Mouse (Mus musculus) forebrain, embryonic 16.5 days (tissue): ENCODE measurements at regions not wholly inside any gene's neighbourhood (a gene's known extent, or its start where the extent isn't known, plus 50 kb on each side); places are given as distances from the start of the nearest gene placed in this dataset.
A peak's percentile ranks its signal among the peaks of the same experiment; 100 is the strongest.

Source experiments
- ATAC-seq: fragments of 200-750 bp; cut with Nextera tagmentation; 2 replicates; pipeline ENCODE4 v1.8.0; 2017; ENCODE audit warnings: mild to moderate bottlenecking, moderate library complexity
- H3K27ac ChIP-seq: fragments of 300-500 bp; sonication (generic); 2 replicates; pipeline ENCODE4 v1.5.1; 2014; ENCODE audit warnings: low read length, control low read depth
- H3K27me3 ChIP-seq: fragments of 300-500 bp; sonication (generic); replicated peaks from 2 replicates; pipeline ENCODE4 v1.6.1; 2014; ENCODE audit warnings: low read length; ENCODE audit not compliant: control insufficient read depth, insufficient read depth
- H3K36me3 ChIP-seq: fragments of 300-500 bp; sonication (generic); 2 replicates; pipeline ENCODE4 v1.6.1; 2014; ENCODE audit not compliant: control insufficient read depth, insufficient read depth
- H3K4me1 ChIP-seq: fragments of 300-500 bp; sonication (generic); replicated peaks from 2 replicates; pipeline ENCODE4 v1.6.1; 2014; ENCODE audit warnings: low read length; ENCODE audit not compliant: control insufficient read depth, insufficient read depth
- H3K4me2 ChIP-seq: fragments of 300-500 bp; sonication (generic); 2 replicates; pipeline ENCODE4 v1.6.1; 2014; ENCODE audit warnings: mild to moderate bottlenecking, low read length, control low read depth
- H3K4me3 ChIP-seq: fragments of 300-500 bp; sonication (generic); replicated peaks from 2 replicates; pipeline ENCODE4 v1.5.1; 2014; ENCODE audit warnings: mild to moderate bottlenecking, low read length, control low read depth
- H3K9ac ChIP-seq: fragments of 300-500 bp; sonication (generic); replicated peaks from 2 replicates; pipeline ENCODE4 v1.6.1; 2014; ENCODE audit warnings: low read depth, low read length, control low read depth
- H3K9me3 ChIP-seq: fragments of 300-500 bp; sonication (generic); 2 replicates; pipeline ENCODE4 v1.6.1; 2016; ENCODE audit warnings: low read length; ENCODE audit not compliant: control insufficient read depth
- WGBS: fragments of 180-500 bp; shearing (Covaris S2); extraction: QIAGEN DNeasy Blood & Tissue Kit; methylation state at CpG from one replicate; pipeline ENCODE4 v1.1.7; 2014; 5-methylcytosine and 5-hydroxymethylcytosine counted together

DNA sequence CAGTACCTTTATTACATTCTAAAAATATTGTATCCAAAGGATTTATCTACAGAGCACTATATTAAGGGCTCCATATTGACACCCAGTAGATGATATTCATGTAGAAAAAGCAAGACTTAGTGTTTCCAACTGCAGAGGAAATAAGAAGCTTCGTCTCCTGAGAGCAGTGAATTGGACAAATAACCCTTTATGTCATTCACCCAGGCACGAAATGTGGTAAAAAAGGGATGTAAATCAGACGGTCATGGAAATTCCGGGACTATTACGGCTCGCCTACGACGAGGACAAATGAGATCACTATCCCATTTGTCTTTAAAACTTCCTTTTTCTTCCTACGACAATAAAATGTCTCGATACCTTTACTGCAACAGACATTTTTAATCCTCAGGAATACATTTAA lies 104.8 kb upstream of the E2f7 start:
- Histone ChIP-seq H3K36me3 (no peaks in the 10 kb centered on the region), H3K27me3 (no peaks in the 10 kb centered on the region), H3K9ac (no peak overlapping the region), H3K4me2 (no peak overlapping the region), H3K4me3 (no peak overlapping the region), H3K9me3 (no peaks in the 10 kb centered on the region), H3K4me1 (no peaks in the 10 kb centered on the region), H3K27ac (no peak overlapping the region)
- ATAC-seq, result no peak
- WGBS, result 23% methylated on average over 10 of the region's 10 CpGs

DNA sequence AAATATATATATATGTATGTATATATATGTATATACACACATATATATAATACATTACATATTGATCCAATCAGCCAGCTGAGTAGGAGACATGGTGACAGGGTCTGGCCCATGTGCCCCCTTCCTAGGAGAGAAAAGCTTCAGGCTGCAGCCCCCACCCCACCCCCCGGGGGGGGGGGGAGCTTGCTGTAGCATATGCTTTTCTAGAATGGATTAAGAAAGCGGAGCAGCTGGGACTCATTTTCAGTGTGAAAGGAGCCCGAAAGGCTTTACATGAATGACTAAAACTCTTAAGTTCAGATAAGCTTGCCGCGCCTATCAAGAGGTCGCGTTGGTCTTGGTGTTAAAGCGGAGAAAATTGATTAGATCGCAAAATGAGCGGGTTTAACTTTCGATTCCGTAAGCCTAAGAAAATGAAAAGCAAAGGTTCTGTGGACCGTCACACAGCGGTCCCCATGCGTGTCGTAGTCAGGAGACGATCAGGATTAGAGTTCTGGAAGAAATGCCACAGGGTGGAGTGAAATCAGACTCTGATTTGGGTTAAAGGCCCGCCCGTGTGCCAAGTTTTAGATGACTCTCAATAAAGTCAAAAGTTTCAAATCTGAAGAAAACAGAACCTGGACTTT lies 103.1 kb upstream of the E2f7 start:
- ATAC-seq, result no peak

DNA sequence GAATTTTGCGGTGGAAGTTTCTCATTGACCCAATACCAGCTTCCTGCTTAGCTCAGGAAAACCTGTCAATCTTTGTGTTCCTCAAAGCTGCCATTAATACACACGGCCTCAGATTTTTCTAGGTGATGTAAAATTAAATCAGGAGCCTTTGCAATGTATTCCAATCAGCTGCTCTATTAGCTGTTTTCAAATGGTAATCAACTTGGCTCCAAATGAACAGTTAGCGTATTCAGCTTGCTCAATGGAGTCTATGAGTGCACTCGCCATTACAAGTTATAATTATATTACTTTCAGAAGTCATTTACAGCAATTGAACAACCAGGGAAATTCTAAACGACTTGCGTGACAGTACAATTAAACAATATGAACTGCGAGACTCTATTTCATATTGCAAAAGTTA lies 97.6 kb upstream of the E2f7 start:
- peak; percentile 83 for ATAC-seq
- Histone ChIP-seq H3K4me3 (no peak overlapping the region), H3K27me3 (no peaks in the 10 kb centered on the region), H3K4me1 (peaks cover 10% of the 10 kb centered on the region), H3K27ac (no peak overlapping the region), H3K4me2 (peak overlapping the region; percentile 27), H3K36me3 (no peaks in the 10 kb centered on the region), H3K9ac (no peak overlapping the region), H3K9me3 (no peaks in the 10 kb centered on the region)
- WGBS, result 13% methylated on average over 7 of the region's 7 CpGs

More for the DNA sequence above, 103.1 kb upstream of the E2f7 start:
- Histone ChIP-seq H3K27ac (no peak overlapping the region), H3K36me3 (no peaks in the 10 kb centered on the region), H3K9me3 (no peaks in the 10 kb centered on the region), H3K4me2 (no peak overlapping the region), H3K4me3 (no peak overlapping the region), H3K27me3 (no peaks in the 10 kb centered on the region), H3K9ac (no peak overlapping the region), H3K4me1 (peaks cover 4% of the 10 kb centered on the region)
- 89% methylated on average over 19 of the region's 19 CpGs for WGBS

DNA sequence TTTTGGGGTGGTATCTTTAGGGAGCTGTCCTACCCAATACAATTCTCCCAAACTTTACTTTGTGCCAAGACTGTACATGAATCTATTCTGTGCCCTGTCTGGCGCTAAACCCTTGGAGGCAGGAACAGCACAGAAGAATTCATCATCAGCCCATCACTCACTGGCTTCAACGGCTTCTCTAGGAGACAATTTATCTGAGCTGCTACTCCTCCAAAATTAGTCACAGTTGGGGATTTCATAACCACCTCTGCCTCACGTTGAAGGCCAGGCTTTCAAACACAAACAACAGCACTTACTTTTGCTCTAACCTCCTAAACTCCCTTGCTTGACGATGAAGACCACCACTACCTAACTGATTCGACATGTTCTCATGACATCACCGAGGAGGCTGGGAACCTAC lies 95.1 kb upstream of the E2f7 start:
- Histone ChIP-seq H3K4me3 (no peak overlapping the region), H3K9ac (no peak overlapping the region), H3K27ac (no peak overlapping the region), H3K36me3 (no peaks in the 10 kb centered on the region), H3K9me3 (no peaks in the 10 kb centered on the region), H3K4me1 (peaks cover 10% of the 10 kb centered on the region), H3K27me3 (no peaks in the 10 kb centered on the region), H3K4me2 (no peak overlapping the region)
- WGBS, result 73% methylated on average over 6 of the region's 6 CpGs
- no peak for ATAC-seq

DNA sequence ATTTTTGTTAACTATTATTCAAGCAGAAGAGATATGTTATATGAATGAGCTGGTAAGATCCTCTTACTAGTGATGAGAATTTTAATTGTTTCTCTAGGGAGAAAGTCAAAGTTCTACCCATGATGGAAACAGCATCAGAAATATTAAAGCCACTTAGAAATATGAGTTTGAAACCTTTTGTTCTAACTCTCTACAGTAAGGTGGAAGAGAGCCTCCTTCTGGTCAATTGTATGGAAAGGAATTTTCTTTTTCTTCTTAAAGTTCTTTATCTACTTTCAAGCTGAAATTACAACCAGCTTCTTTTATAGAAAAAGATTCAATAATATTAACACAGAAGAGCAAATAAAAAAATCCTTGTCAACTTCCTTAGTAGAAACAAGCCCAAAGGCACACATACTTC lies 94.4 kb upstream of the E2f7 start:
- H3K4me1 ChIP-seq, result peaks cover 10% of the 10 kb centered on the region
- no peak for ATAC-seq
- no peaks in the 10 kb centered on the region for H3K36me3 ChIP-seq

DNA sequence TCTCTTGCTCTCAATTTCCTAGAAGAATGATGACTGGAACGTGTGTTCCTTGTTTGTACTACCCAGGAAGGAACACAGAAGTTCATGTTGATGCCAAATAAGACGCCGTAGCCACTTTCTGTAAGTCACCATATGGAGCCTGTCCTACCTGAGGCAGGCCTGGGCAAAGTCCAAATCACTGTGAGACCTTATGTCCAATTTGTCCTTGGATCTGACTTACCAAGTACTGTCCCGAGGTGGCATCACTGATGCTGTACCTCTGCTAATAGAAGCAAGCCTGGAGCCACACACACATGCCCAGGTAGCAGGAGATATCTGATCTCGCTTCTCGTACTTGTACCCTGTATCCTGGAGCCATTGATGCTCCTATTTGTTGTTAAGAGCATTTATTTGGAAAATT lies 91.2 kb upstream of the E2f7 start:
- Histone ChIP-seq H3K36me3 (no peaks in the 10 kb centered on the region), H3K4me1 (peaks cover 5% of the 10 kb centered on the region; the same call in 1 of the 2 replicates), H3K4me3 (no peak overlapping the region), H3K27me3 (no peaks in the 10 kb centered on the region), H3K9ac (no peak overlapping the region), H3K27ac (no peak overlapping the region), H3K4me2 (no peak overlapping the region), H3K9me3 (no peaks in the 10 kb centered on the region)
- WGBS, result 81% methylated on average over 6 of the region's 6 CpGs
- ATAC-seq, result no peak

More for the DNA sequence above, 94.4 kb upstream of the E2f7 start:
- no peak overlapping the region for H3K4me2 ChIP-seq
- H3K9me3 ChIP-seq, result no peaks in the 10 kb centered on the region
- H3K27me3 ChIP-seq, result no peaks in the 10 kb centered on the region
- H3K9ac ChIP-seq, result no peak overlapping the region
- H3K27ac ChIP-seq, result no peak overlapping the region
- no peak overlapping the region for H3K4me3 ChIP-seq

DNA sequence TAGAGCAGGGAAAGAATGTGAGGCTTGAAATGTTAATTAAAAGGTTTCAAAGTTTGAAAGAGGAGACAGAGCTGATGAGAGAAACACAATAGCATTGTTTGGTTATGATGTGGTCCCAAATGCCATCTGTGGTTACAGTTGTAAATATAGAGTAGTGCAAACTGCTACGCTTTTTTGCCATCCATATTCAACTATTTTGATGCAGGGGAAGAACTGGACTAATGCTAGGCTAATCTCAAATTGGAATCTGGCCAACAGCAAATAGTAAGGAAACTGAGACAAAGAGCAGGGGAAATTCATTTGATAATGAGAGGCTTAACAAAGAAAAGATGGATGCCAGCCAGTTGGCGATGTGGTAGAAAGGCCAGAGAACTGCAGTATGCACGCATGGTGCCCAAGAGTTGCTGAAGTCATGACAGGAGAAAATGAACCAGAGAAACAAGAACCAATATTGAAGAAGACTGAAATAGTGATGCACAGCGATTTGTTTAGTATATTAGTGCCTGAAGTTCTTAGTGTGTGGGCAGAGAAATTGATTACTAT lies 87.0 kb upstream of the E2f7 start:
- Histone ChIP-seq H3K36me3 (no peaks in the 10 kb centered on the region), H3K4me3 (no peak overlapping the region), H3K4me1 (peaks cover 5% of the 10 kb centered on the region; the same call in 1 of the 2 replicates), H3K27me3 (no peaks in the 10 kb centered on the region), H3K9me3 (no peaks in the 10 kb centered on the region), H3K9ac (no peak overlapping the region), H3K4me2 (no peak overlapping the region), H3K27ac (no peak overlapping the region)
- ATAC-seq, result peak; percentile 78
- WGBS, result 34% methylated on average over 4 of the region's 4 CpGs

DNA sequence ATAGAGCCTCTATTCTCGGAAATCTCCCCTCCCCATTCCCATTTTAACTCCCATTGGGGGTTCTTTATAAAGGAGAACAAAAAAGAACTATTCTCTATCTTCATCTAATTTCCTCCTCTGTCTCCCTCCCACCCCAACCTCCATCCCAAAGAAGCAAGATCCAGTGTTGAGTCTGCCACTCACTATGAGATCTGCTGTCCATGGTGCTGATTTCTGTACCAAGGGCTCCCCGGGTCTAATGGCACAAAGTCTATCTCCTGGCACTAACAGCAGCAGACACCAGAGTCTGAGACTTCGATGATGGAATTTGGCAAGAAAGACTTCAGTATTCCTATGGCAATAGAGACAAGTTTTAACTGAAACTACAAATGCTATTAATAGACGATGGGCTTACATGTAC lies 68.7 kb upstream of the E2f7 start:
- Histone ChIP-seq H3K9ac (no peak overlapping the region), H3K36me3 (no peaks in the 10 kb centered on the region), H3K9me3 (no peaks in the 10 kb centered on the region), H3K27me3 (no peaks in the 10 kb centered on the region), H3K27ac (no peak overlapping the region), H3K4me3 (no peak overlapping the region), H3K4me1 (no peaks in the 10 kb centered on the region), H3K4me2 (no peak overlapping the region)
- no peak for ATAC-seq
- WGBS, result 58% methylated on average over 4 of the region's 4 CpGs
